Mouse (Mus musculus) CH12.LX (cell line): Measurements from ENCODE around the gene Rhobtb1. TPM values are rescaled to one million over a fixed set of nuclear protein-coding genes. Genes with fewer than 3 reads are reported as not detected.

Experiments
- DNase-seq: peaks from one replicate; pipeline ENCODE4 v3.0.0-alpha.2; 2013; ENCODE audit errors: extremely low read depth
- H3K27ac ChIP-seq: 2 replicates; pipeline ENCODE4 v1.5.1; 2012; ENCODE audit warnings: low read depth, mild to moderate bottlenecking, control low read depth, moderate library complexity; ENCODE audit not compliant: insufficient read depth
- H3K27me3 ChIP-seq: replicated peaks from 2 replicates; pipeline ENCODE3; 2012; ENCODE audit warnings: inconsistent platforms
- H3K36me3 ChIP-seq, 2 experiments: replicated peaks in 1 of 2; 2 replicates each; pipeline versions ENCODE3 to v1.6.1; 2012; ENCODE audit warnings: inconsistent platforms in 1 of 2, low read length in 1 of 2, mild to moderate bottlenecking in 1 of 2, mixed read lengths in 1 of 2, moderate library complexity in 1 of 2; ENCODE audit not compliant: control insufficient read depth in 1 of 2, insufficient read depth in 1 of 2
- H3K4me1 ChIP-seq, 2 experiments: 2 replicates each; pipeline ENCODE4 v1.6.1; 2012; ENCODE audit warnings: inconsistent platforms in 1 of 2, moderate library complexity in 1 of 2; ENCODE audit not compliant: insufficient read depth in 2 of 2, control insufficient read depth in 1 of 2
- H3K4me2 ChIP-seq: 2 replicates; pipeline ENCODE4 v1.6.1; 2012; ENCODE audit warnings: low read depth, mild to moderate bottlenecking, control low read depth; ENCODE audit not compliant: poor library complexity, insufficient read depth, severe bottlenecking
- H3K4me3 ChIP-seq, 3 experiments: fragments of 150-350 bp in 1 of 3; sonication (generic) in 1 of 3; replicated peaks in 1 of 3; 2 replicates each; pipeline versions ENCODE3 to v1.5.1; 2011 to 2012; ENCODE audit warnings: low read depth in 2 of 3, low read length in 2 of 3, mild to moderate bottlenecking in 2 of 3, moderate library complexity in 2 of 3, control low read depth in 1 of 3, improper control_type of control experiment in 1 of 3, inconsistent platforms in 1 of 3, mixed read lengths in 1 of 3; ENCODE audit not compliant: poor library complexity in 1 of 3
- H3K79me2 ChIP-seq: replicated peaks from 2 replicates; pipeline ENCODE4 v1.6.1; 2012; ENCODE audit warnings: mild to moderate bottlenecking, moderate library complexity; ENCODE audit not compliant: control insufficient read depth, poor library complexity, insufficient read depth, severe bottlenecking; ENCODE audit errors: extremely low read depth
- H3K9ac ChIP-seq: 2 replicates; pipeline ENCODE4 v1.6.1; 2012; ENCODE audit warnings: low read depth, mild to moderate bottlenecking, control low read depth, moderate library complexity; ENCODE audit not compliant: insufficient read depth
- H3K9me3 ChIP-seq: replicated peaks from 2 replicates; pipeline ENCODE3; 2012; ENCODE audit warnings: low read length, inconsistent platforms, mixed read lengths
- CHD1 ChIP-seq: IDR thresholded peaks from 2 replicates; pipeline ENCODE4 v1.6.1; 2012; ENCODE audit warnings: low read depth, low read length, improper control_type of control experiment, inconsistent platforms
- CHD2 ChIP-seq: IDR thresholded peaks from 2 replicates; pipeline ENCODE4 v1.6.1; 2011; ENCODE audit warnings: low read length, improper control_type of control experiment
- CTCF ChIP-seq, 2 experiments: IDR thresholded peaks in 1 of 2; conservative IDR thresholded peaks in 1 of 2; 2 replicates each; pipeline ENCODE4 v1.5.1; 2011 to 2012; ENCODE audit warnings: low read depth in 2 of 2, low read length in 2 of 2, improper control_type of control experiment in 1 of 2, inconsistent platforms in 1 of 2, mild to moderate bottlenecking in 1 of 2, moderate library complexity in 1 of 2
- E2F4 ChIP-seq: IDR thresholded peaks from 2 replicates; pipeline ENCODE4 v1.6.1; 2011; ENCODE audit warnings: low read depth, low read length, improper control_type of control experiment; ENCODE audit not compliant: insufficient replicate concordance
- ELF1 ChIP-seq: IDR thresholded peaks from 2 replicates; pipeline ENCODE4 v1.6.1; 2014; ENCODE audit warnings: low read depth, mild to moderate bottlenecking, inconsistent platforms, low read length, improper control_type of control experiment
- GABPA ChIP-seq: IDR thresholded peaks from 2 replicates; pipeline ENCODE4 v1.6.1; 2012; ENCODE audit warnings: low read depth, low read length, improper control_type of control experiment, inconsistent platforms; ENCODE audit not compliant: insufficient replicate concordance
- IRF4 ChIP-seq: IDR thresholded peaks from 2 replicates; pipeline ENCODE4 v1.6.1; 2014; ENCODE audit warnings: low read depth, mild to moderate bottlenecking, inconsistent platforms, low read length, improper control_type of control experiment
- KAT2A ChIP-seq: IDR thresholded peaks from 2 replicates; pipeline ENCODE4 v1.6.1; 2012; ENCODE audit warnings: low read length, improper control_type of control experiment, inconsistent platforms; ENCODE audit not compliant: insufficient replicate concordance
- MEF2A ChIP-seq: IDR thresholded peaks from 2 replicates; pipeline ENCODE4 v1.6.1; 2014; ENCODE audit warnings: low read depth, mild to moderate bottlenecking, inconsistent platforms, low read length, improper control_type of control experiment, borderline replicate concordance
- MYC ChIP-seq: IDR thresholded peaks from 2 replicates; pipeline ENCODE4 v1.6.1; 2011; ENCODE audit warnings: low read depth, mild to moderate bottlenecking, improper control_type of control experiment, low read length
- RCOR1 ChIP-seq: conservative IDR thresholded peaks from 2 replicates; pipeline ENCODE4 v1.6.1; 2012; ENCODE audit warnings: low read depth, mild to moderate bottlenecking, inconsistent platforms, low read length, improper control_type of control experiment
- SMC3 ChIP-seq: IDR thresholded peaks from 2 replicates; pipeline ENCODE4 v1.6.1; 2011; ENCODE audit warnings: low read depth, low read length, improper control_type of control experiment
- UBTF ChIP-seq: IDR thresholded peaks from 2 replicates; pipeline ENCODE4 v1.6.1; 2012; ENCODE audit warnings: low read depth, mild to moderate bottlenecking, inconsistent platforms, low read length, improper control_type of control experiment, moderate library complexity
- USF2 ChIP-seq: conservative IDR thresholded peaks from 2 replicates; pipeline ENCODE4 v1.6.1; 2011; ENCODE audit warnings: low read depth, low read length, improper control_type of control experiment
- ZKSCAN1 ChIP-seq: IDR thresholded peaks from 2 replicates; pipeline ENCODE4 v1.6.1; 2012; ENCODE audit warnings: low read depth, inconsistent platforms, low read length, improper control_type of control experiment, borderline replicate concordance
- ZMIZ1 ChIP-seq: IDR thresholded peaks from 2 replicates; pipeline ENCODE4 v1.6.1; 2012; ENCODE audit warnings: low read depth, mild to moderate bottlenecking, inconsistent platforms, low read length, improper control_type of control experiment
- ZNF384 ChIP-seq: IDR thresholded peaks from 2 replicates; pipeline ENCODE4 v1.6.1; 2012; ENCODE audit warnings: low read depth, low read length, improper control_type of control experiment, inconsistent platforms
- dilution Hi-C: fragments of 300-500 bp; cut with MboI; formaldehyde crosslinking; loops from 2 replicates; pipeline ENCODE4 v1.14.3; 2020; ENCODE audit warnings: low sequenced_read_pairs; ENCODE audit not compliant: extremely low pct_unique_long_range_greater_than_20kb, extremely low pct_ligation_motif_present
- in situ Hi-C: fragments of 300-500 bp; cut with MboI; formaldehyde crosslinking; loops from 3 replicates; pipeline ENCODE4 v1.14.3; 2019; ENCODE audit warnings: low sequenced_read_pairs, low pct_ligation_motif_present, low pct_unique_long_range_greater_than_20kb, mixed read lengths
- polyA plus RNA-seq: library from polyadenylated mRNA; unstranded; fragments of >175 nt; gene quantifications from 2 replicates; pipeline ENCODE4 v1.2.1, GENCODE M21; 2012; ENCODE audit warnings: low read depth; ENCODE audit not compliant: insufficient read length
- total RNA-seq, 2 experiments: library from RNA; depleted of rRNA; stranded (reverse); fragments of 300-350 nt in 1 of 2; fragments of >200 nt in 1 of 2; gene quantifications; 2 replicates each; pipeline ENCODE4 v1.2.3; 2012 to 2014

Gene Rhobtb1
- total and polyA plus RNA-seq, 3 experiments: 3.1 to 12.2 (median 3.4) TPM

DNA sequence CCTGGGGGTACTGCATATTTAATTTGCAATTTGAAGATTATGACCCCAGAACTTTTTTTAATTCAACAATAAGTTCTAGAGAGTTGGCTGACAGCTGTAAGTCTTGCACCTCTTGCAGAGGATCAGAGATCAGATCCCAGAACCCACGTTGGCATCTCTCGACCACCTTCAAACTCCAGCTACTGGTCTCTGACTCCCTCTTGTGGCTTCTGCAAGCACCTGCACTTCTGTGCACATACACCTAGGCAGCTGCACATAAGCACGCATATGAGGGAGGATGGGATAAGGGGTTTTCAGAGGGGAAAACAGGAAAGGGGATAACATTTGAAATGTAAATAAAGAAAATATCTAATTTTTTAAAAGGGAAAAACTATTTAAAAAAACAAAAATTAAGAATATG, 57.5 kb downstream of the Rhobtb1 start:
- peaks cover 2% of the 10 kb centered on the region for H3K9me3 ChIP-seq

GRCm38 (mm10) chr10:69210006-69210405, 58.8 kb downstream of the Rhobtb1 start:
- Histone ChIP-seq H3K36me3 (peaks cover 0 to 4% of the 10 kb centered on the region in 2 experiments), H3K4me3 (no peak overlapping the region), H3K9me3 (peaks cover 2% of the 10 kb centered on the region), H3K79me2 (no peaks in the 10 kb centered on the region), H3K4me2 (no peak overlapping the region)
- dilution Hi-C loops: no loop called here
- no peak for DNase-seq
- no peak for TF ChIP-seq RCOR1
- TF ChIP-seq E2F4: no peak
- no peak for TF ChIP-seq KAT2A
- no peak for TF ChIP-seq ZNF384
- TF ChIP-seq UBTF: no peak
- no peak for TF ChIP-seq ZKSCAN1
- TF ChIP-seq CHD2: no peak
- TF ChIP-seq MYC: no peak
- no peak for TF ChIP-seq MEF2A
- TF ChIP-seq USF2: no peak
- TF ChIP-seq ZMIZ1: no peak
- TF ChIP-seq ELF1: no peak
- TF ChIP-seq CHD1: no peak
- no peak for TF ChIP-seq IRF4
- TF ChIP-seq, all 38 proteins: peak for 0
- in situ Hi-C loops: no loop called here
- Histone ChIP-seq H3K9ac (no peak overlapping the region), H3K4me1 (peaks cover 16 to 37% of the 10 kb centered on the region in 2 experiments), H3K27ac (no peak overlapping the region; the same call in 1 of the 2 replicates), H3K27me3 (peaks cover 6% of the 10 kb centered on the region)

More for the DNA sequence above, 57.5 kb downstream of the Rhobtb1 start:
- in situ Hi-C loops: no loop called here
- Histone ChIP-seq H3K9ac (no peak overlapping the region), H3K4me2 (no peak overlapping the region), H3K79me2 (0 out of 2 replicates have a peak, but pooled peaks cover 2% of the 10 kb centered on the region)
- dilution Hi-C loops: no loop called here
- TF ChIP-seq SMC3: 0 out of 2 replicates have a peak, but pooled peaks have one; percentile 22
- no peak for TF ChIP-seq GABPA
- no peak for TF ChIP-seq MYC
- peak in 1 of 2 experiments; percentile 22; a peak in 2 of 4 replicates for TF ChIP-seq CTCF (conservative IDR thresholded peaks at IDR 0.05 in 1 of 2, IDR thresholded peaks at IDR 0.05 in 1 of 2; ENCODE audit: low read depth in 2 of 2, low read length in 2 of 2)
- TF ChIP-seq, all 38 proteins: peak for 2
- Histone ChIP-seq H3K4me3 (no peak overlapping the region), H3K27ac (no peak overlapping the region), H3K4me1 (peaks cover 14 to 37% of the 10 kb centered on the region in 2 experiments), H3K36me3 (peaks cover 0 to 4% of the 10 kb centered on the region in 2 experiments), H3K27me3 (peaks cover 3% of the 10 kb centered on the region)
- DNase-seq: no peak
